Mouse (Mus musculus): ENCODE results near the gene Tomm22. TPM values are rescaled to one million over a fixed set of nuclear protein-coding genes. Genes with fewer than 3 reads are reported as not detected.

Gene Tomm22
- polyA plus RNA-seq, 1 experiment, result 361 TPM

DNA sequence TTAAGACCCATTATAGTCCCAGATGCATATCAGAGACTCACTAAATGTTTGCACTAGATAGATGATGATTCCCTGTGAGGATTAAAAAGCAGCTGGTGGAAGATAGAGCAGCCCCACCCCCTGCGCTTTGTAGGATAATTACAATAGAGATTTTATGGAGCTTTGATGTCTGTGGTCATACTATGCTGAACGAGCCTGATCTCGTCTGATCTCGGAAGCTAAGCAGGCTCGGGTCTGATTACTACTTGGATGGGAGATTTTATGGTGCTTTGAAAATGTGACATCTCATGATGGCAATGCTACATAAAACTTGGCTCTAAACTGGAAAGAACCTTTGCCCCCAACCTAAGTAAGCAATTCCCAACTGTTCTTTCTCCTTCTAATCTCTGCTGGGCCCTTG is 21.7 kb downstream of the Tomm22 start:
- H3K4me3 ChIP-seq (ENCODE audit: control insufficient read depth, low read depth, low read length), result no peak overlapping the region
- TF ChIP-seq POLR2A (IDR thresholded peaks at IDR 0.05; ENCODE audit: control insufficient read depth, low read depth, low read length) (no peak), CTCF (IDR thresholded peaks at IDR 0.05; ENCODE audit: control insufficient read depth, insufficient read depth, insufficient replicate concordance, low read depth, low read length) (no peak)
- no peaks in the 10 kb centered on the region; the same call in 1 of the 2 replicates for H3K36me3 ChIP-seq (ENCODE audit: control insufficient read depth, insufficient read depth, low read length)
- peaks cover 13% of the 10 kb centered on the region for H3K4me1 ChIP-seq (ENCODE audit: control insufficient read depth, insufficient read depth, low read length)
- H3K27me3 ChIP-seq (ENCODE audit: control insufficient read depth, insufficient read depth, low read length), result no peaks in the 10 kb centered on the region
- no peak overlapping the region for H3K27ac ChIP-seq (ENCODE audit: control insufficient read depth, insufficient read depth, low read depth, low read length)

DNA sequence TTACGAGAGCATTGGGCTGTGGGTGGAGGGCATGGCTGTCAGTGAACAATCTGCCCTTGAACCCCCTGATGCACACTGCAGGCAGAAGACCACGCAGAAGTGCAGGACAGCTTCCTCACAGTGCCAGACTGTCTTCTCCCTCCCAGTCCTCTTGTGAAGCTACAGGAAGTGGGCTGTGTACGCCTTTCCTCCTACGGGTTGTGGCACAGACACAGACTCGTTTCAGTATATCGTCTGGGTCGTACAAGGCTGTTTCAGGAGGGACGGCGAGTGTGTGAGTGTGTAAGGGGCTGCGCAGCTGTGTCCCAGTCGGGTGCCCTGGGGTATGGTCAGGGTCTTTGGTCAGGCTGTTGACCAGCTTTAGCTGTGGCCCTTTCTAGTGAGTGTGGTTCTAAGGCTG is 23.1 kb downstream of the Tomm22 start:
- H3K27ac ChIP-seq (ENCODE audit: control insufficient read depth, insufficient read depth, low read depth, low read length), result no peak overlapping the region
- peaks cover 13% of the 10 kb centered on the region for H3K4me1 ChIP-seq (ENCODE audit: control insufficient read depth, insufficient read depth, low read length)
- no peaks in the 10 kb centered on the region for H3K27me3 ChIP-seq (ENCODE audit: control insufficient read depth, insufficient read depth, low read length)
- H3K36me3 ChIP-seq (ENCODE audit: control insufficient read depth, insufficient read depth, low read length), result no peaks in the 10 kb centered on the region; the same call in 1 of the 2 replicates
- no peak for TF ChIP-seq CTCF (IDR thresholded peaks at IDR 0.05; ENCODE audit: control insufficient read depth, insufficient read depth, insufficient replicate concordance, low read depth, low read length)
- TF ChIP-seq POLR2A (IDR thresholded peaks at IDR 0.05; ENCODE audit: control insufficient read depth, low read depth, low read length), result no peak
- no peak overlapping the region; the same call in 1 of the 2 replicates for H3K4me3 ChIP-seq (ENCODE audit: control insufficient read depth, low read depth, low read length)

DNA sequence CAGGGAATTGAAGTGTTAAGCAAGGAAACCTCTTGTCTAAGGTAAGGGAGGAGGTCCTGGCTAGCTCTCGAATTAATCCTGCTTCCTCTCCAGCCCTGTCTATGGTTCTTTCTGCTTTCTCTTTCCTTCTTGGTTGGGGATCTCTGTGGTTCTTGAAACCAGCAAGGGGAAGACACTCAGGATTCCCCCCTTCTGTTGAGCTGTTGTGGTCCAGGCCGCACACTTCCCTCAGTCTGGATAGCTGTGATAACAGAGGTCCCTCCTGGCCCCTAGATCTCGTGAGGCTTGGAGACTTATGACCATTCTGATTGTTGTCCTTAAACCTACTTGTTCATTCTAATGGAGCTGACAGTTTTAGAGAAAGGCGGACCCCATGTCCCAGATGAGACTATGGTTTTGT is 23.9 kb downstream of the Tomm22 start:
- Histone ChIP-seq H3K4me3 (ENCODE audit: control insufficient read depth, low read depth, low read length) (no peak overlapping the region), H3K27me3 (ENCODE audit: control insufficient read depth, insufficient read depth, low read length) (no peaks in the 10 kb centered on the region), H3K36me3 (ENCODE audit: control insufficient read depth, insufficient read depth, low read length) (no peaks in the 10 kb centered on the region; the same call in 1 of the 2 replicates), H3K27ac (ENCODE audit: control insufficient read depth, insufficient read depth, low read depth, low read length) (no peak overlapping the region), H3K4me1 (ENCODE audit: control insufficient read depth, insufficient read depth, low read length) (peaks cover 13% of the 10 kb centered on the region)
- TF ChIP-seq POLR2A (IDR thresholded peaks at IDR 0.05; ENCODE audit: control insufficient read depth, low read depth, low read length) (no peak), CTCF (IDR thresholded peaks at IDR 0.05; ENCODE audit: control insufficient read depth, insufficient read depth, insufficient replicate concordance, low read depth, low read length) (no peak)

DNA sequence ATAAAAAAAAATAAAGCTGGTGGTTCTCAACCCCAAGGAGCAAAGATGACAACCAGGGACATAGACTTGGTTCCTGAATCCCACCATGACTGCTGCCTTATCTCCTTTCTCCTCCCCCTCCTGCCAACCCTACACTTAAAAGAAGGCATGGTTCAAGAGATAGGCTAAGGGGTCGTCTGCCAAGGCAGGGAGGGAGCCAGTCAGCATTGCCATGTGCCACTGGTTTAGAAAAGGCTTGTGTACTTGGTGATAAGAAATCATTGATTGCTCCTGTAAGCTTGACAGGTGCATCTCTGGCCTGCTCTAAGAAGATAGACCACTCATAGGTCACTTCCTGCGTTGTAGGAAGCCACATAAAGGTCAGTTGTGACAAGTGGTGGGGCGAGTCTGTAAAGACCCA is 24.9 kb downstream of the Tomm22 start:
- no peaks in the 10 kb centered on the region for H3K27me3 ChIP-seq (ENCODE audit: control insufficient read depth, insufficient read depth, low read length)
- no peak overlapping the region for H3K4me3 ChIP-seq (ENCODE audit: control insufficient read depth, low read depth, low read length)
- no peaks in the 10 kb centered on the region; the same call in 1 of the 2 replicates for H3K36me3 ChIP-seq (ENCODE audit: control insufficient read depth, insufficient read depth, low read length)
- no peak overlapping the region for H3K27ac ChIP-seq (ENCODE audit: control insufficient read depth, insufficient read depth, low read depth, low read length)
- H3K4me1 ChIP-seq (ENCODE audit: control insufficient read depth, insufficient read depth, low read length), result peaks cover 13% of the 10 kb centered on the region
- TF ChIP-seq CTCF (IDR thresholded peaks at IDR 0.05; ENCODE audit: control insufficient read depth, insufficient read depth, insufficient replicate concordance, low read depth, low read length), result no peak
- TF ChIP-seq POLR2A (IDR thresholded peaks at IDR 0.05; ENCODE audit: control insufficient read depth, low read depth, low read length), result no peak

DNA sequence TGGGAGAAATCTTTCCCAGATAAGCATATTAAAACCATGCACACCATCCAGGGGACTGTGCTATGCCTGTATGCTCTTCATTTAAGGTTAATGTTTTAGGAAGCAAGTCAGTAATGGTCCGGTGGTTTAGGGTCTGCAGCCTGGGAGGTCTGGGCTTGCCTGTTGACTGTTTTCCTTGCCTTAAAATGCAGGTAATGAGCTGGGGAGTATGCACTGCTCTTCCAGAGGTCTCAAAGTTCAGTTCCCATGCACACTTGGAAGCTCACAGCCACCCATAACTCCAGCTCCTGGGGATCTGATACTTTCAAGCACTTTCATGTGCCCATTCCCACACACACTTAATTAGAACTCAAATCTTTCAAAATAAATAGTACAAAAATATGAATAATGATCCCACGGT is 25.8 kb downstream of the Tomm22 start:
- H3K36me3 ChIP-seq (ENCODE audit: control insufficient read depth, insufficient read depth, low read length), result no peaks in the 10 kb centered on the region; the same call in 1 of the 2 replicates
- TF ChIP-seq POLR2A (IDR thresholded peaks at IDR 0.05; ENCODE audit: control insufficient read depth, low read depth, low read length), result no peak
- no peak for TF ChIP-seq CTCF (IDR thresholded peaks at IDR 0.05; ENCODE audit: control insufficient read depth, insufficient read depth, insufficient replicate concordance, low read depth, low read length)
- H3K4me3 ChIP-seq (ENCODE audit: control insufficient read depth, low read depth, low read length), result no peak overlapping the region
- peaks cover 10% of the 10 kb centered on the region for H3K4me1 ChIP-seq (ENCODE audit: control insufficient read depth, insufficient read depth, low read length)
- no peaks in the 10 kb centered on the region for H3K27me3 ChIP-seq (ENCODE audit: control insufficient read depth, insufficient read depth, low read length)
- H3K27ac ChIP-seq (ENCODE audit: control insufficient read depth, insufficient read depth, low read depth, low read length), result no peak overlapping the region

DNA sequence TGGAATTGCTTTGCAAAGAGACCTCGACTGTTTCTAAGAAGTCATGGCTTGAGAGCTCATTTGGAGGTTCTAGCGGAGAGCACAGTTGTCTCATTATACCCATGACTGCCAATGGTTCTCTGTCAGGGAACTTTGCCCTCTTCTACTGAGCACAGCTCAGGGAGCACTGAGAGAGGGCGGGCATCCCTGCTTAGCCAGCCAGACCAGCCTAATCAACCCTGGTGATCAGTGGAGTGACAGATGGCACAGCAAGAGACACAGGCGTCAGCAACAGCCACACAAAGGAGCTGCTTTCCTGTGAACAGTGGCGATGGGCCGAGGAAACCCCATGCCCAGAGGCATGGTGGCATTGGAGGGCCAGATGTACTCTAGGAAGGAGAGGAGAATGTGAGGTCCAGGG is 26.4 kb downstream of the Tomm22 start:
- Histone ChIP-seq H3K27me3 (ENCODE audit: control insufficient read depth, insufficient read depth, low read length) (no peaks in the 10 kb centered on the region), H3K36me3 (ENCODE audit: control insufficient read depth, insufficient read depth, low read length) (no peaks in the 10 kb centered on the region; the same call in 1 of the 2 replicates), H3K4me3 (ENCODE audit: control insufficient read depth, low read depth, low read length) (no peak overlapping the region), H3K27ac (ENCODE audit: control insufficient read depth, insufficient read depth, low read depth, low read length) (no peak overlapping the region), H3K4me1 (ENCODE audit: control insufficient read depth, insufficient read depth, low read length) (peaks cover 8% of the 10 kb centered on the region)
- TF ChIP-seq POLR2A (IDR thresholded peaks at IDR 0.05; ENCODE audit: control insufficient read depth, low read depth, low read length) (no peak), CTCF (IDR thresholded peaks at IDR 0.05; ENCODE audit: control insufficient read depth, insufficient read depth, insufficient replicate concordance, low read depth, low read length) (no peak)

DNA sequence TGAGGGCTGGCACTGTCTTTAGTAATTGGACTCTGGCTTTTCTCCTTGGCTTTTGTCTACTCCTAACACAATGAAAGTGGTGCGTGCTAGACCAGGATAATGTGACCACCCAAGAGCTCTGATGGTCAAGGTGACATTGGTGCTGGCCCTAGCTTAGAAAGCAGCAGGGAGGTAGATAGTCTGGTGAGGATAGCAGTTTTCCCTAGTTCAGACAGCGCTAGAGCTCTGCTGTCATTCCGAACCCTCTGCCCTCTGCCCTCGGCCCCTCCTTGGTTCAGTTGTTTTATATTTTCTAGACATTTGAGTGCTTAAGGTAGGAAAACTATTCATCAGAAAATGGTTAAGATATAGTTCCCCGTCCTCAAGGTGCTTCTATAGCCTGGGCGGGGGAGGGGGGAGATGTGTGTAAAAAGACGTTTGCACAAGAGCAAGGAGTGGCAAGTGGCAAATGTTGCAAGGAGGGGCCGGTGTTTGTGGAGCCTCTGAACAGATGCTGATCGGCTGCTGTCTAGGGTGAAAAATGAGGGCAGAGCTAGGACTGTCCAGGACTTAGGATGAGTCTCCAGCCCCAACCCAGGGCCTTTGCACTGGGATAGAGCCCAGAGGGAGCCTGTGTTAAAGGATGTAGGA is 27.0 kb downstream of the Tomm22 start:
- TF ChIP-seq CTCF (IDR thresholded peaks at IDR 0.05; ENCODE audit: control insufficient read depth, insufficient read depth, insufficient replicate concordance, low read depth, low read length), result no peak
- TF ChIP-seq POLR2A (IDR thresholded peaks at IDR 0.05; ENCODE audit: control insufficient read depth, low read depth, low read length), result no peak
- no peaks in the 10 kb centered on the region for H3K27me3 ChIP-seq (ENCODE audit: control insufficient read depth, insufficient read depth, low read length)
- no peak overlapping the region for H3K27ac ChIP-seq (ENCODE audit: control insufficient read depth, insufficient read depth, low read depth, low read length)
- no peak overlapping the region for H3K4me3 ChIP-seq (ENCODE audit: control insufficient read depth, low read depth, low read length)
- H3K36me3 ChIP-seq (ENCODE audit: control insufficient read depth, insufficient read depth, low read length), result no peaks in the 10 kb centered on the region; the same call in 1 of the 2 replicates
- H3K4me1 ChIP-seq (ENCODE audit: control insufficient read depth, insufficient read depth, low read length), result peaks cover 8% of the 10 kb centered on the region
